Mouse (Mus musculus) olfactory bulb, adult 2 months (tissue): Measurements from ENCODE around the gene Tgfa. TPM values are rescaled to one million over a fixed set of nuclear protein-coding genes. Genes with fewer than 3 reads are reported as not detected.

ENCODE experiments used
- H3K27ac ChIP-seq: fragments of 200-500 bp; 2 replicates; pipeline ENCODE4 v1.5.1; 2012; ENCODE audit warnings: low read depth, low read length; ENCODE audit not compliant: insufficient read depth
- H3K4me1 ChIP-seq: fragments of 200-500 bp; 2 replicates; pipeline ENCODE4 v1.6.1; 2012; ENCODE audit warnings: low read length; ENCODE audit not compliant: control insufficient read depth, insufficient read depth
- H3K4me3 ChIP-seq: fragments of 200-500 bp; 2 replicates; pipeline ENCODE4 v1.5.1; 2012; ENCODE audit warnings: mild to moderate bottlenecking, low read depth, low read length, moderate library complexity; ENCODE audit not compliant: insufficient read depth
- CTCF ChIP-seq: fragments of 200-500 bp; IDR thresholded peaks from 2 replicates; pipeline ENCODE4 v1.5.1; 2012; ENCODE audit warnings: low read depth, mild to moderate bottlenecking, low read length, moderate library complexity; ENCODE audit not compliant: insufficient read depth
- POLR2A ChIP-seq: fragments of 200-500 bp; IDR thresholded peaks from 2 replicates; pipeline ENCODE4 v1.6.1; 2012; ENCODE audit warnings: mild to moderate bottlenecking, low read depth, low read length, moderate library complexity; ENCODE audit not compliant: insufficient read depth
- WGBS: fragments of 180-500 bp; shearing (Covaris S2); methylation state at CpG from one replicate; pipeline ENCODE4 v1.1.7; 2018; 5-methylcytosine and 5-hydroxymethylcytosine counted together
- polyA plus RNA-seq: library from polyadenylated mRNA; stranded (reverse); fragments of >200 nt; gene quantifications from 2 replicates; pipeline ENCODE4 v1.2.4, GENCODE M21; 2012; ENCODE audit warnings: low replicate concordance; ENCODE audit not compliant: missing spikeins, insufficient read depth, insufficient read length

Gene Tgfa
- polyA plus RNA-seq, 1 experiment, result not detected

DNA sequence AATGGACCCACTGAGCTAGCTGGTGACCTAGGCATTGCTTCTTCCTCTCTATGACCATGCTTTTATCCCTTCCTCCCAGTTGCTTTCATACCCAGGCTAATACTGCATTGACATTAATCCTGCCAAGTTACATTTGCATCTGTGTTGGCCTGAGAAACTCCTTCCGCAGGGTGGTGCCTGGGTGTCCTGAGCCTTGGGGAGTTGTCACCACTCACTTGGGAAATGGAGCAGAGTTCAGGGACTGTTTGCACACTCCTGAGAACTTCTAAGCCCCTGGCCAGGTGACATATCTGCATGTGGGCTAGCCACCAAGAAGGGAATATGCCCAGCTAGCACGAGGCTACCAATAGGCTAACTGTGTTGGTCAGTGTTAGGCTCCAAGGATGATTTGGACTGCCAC lies 23.0 kb downstream of the Tgfa start:
- WGBS, result 92% methylated on average over 2 of the region's 2 CpGs

GRCm38 (mm10) chr6:86218739-86219138 lies 23.7 kb downstream of the Tgfa start:
- no peak overlapping the region for H3K27ac ChIP-seq
- H3K4me1 ChIP-seq, result peaks cover 7% of the 10 kb centered on the region
- WGBS, result 95% methylated on average over 4 of the region's 4 CpGs
- no peak overlapping the region for H3K4me3 ChIP-seq
- no peak for TF ChIP-seq CTCF
- no peak for TF ChIP-seq POLR2A

More for the DNA sequence above, 23.0 kb downstream of the Tgfa start:
- no peak overlapping the region for H3K4me3 ChIP-seq
- no peak overlapping the region for H3K27ac ChIP-seq
- TF ChIP-seq POLR2A, result no peak
- TF ChIP-seq CTCF, result no peak
- peaks cover 7% of the 10 kb centered on the region for H3K4me1 ChIP-seq

GRCm38 (mm10) chr6:86219494-86219893 lies 24.5 kb downstream of the Tgfa start:
- H3K4me1 ChIP-seq, result peaks cover 7% of the 10 kb centered on the region
- no peak for TF ChIP-seq POLR2A
- TF ChIP-seq CTCF, result no peak
- 53% methylated on average over 5 of the region's 5 CpGs for WGBS
- no peak overlapping the region for H3K27ac ChIP-seq
- no peak overlapping the region for H3K4me3 ChIP-seq

GRCm38 (mm10) chr6:86220171-86220570 lies 25.1 kb downstream of the Tgfa start:
- WGBS, result 63% methylated on average over 4 of the region's 4 CpGs
- Histone ChIP-seq H3K4me1 (peaks cover 7% of the 10 kb centered on the region), H3K4me3 (no peak overlapping the region), H3K27ac (no peak overlapping the region)
- no peak for TF ChIP-seq POLR2A
- TF ChIP-seq CTCF, result no peak

GRCm38 (mm10) chr6:86222381-86222780 lies 27.4 kb downstream of the Tgfa start:
- H3K4me1 ChIP-seq, result peaks cover 15% of the 10 kb centered on the region

DNA sequence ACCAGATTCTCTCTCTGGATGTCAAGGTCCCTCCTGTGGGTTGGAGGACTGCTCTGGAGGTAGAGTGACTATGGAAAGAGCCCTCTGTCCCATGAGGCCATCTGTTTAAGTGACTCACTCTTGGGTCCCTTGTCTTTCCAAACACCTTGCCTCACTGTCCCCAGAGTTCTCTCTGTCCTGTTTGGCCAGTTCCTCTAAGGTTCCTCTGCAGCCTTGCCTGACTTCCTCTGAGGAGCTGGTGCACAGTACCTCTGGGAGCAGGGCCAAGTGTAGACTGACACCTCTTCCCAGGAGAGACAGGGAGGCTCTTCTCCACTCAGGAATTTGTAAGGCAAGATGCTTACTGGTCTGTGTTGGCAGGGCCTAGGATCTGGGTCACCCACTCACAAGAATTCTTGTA lies 30.6 kb downstream of the Tgfa start:
- peaks cover 14% of the 10 kb centered on the region for H3K4me1 ChIP-seq
- no peak overlapping the region for H3K4me3 ChIP-seq
- H3K27ac ChIP-seq, result no peak overlapping the region
- no peak for TF ChIP-seq POLR2A
- TF ChIP-seq CTCF, result no peak

More at GRCm38 (mm10) chr6:86222381-86222780, 27.4 kb downstream of the Tgfa start:
- 52% methylated on average over 7 of the region's 7 CpGs for WGBS
- H3K27ac ChIP-seq, result no peak overlapping the region
- TF ChIP-seq CTCF (no peak), POLR2A (no peak)
- H3K4me3 ChIP-seq, result no peak overlapping the region

- H3K27ac ChIP-seq, result no peak overlapping the region
- H3K4me1 ChIP-seq, result peaks cover 9% of the 10 kb centered on the region; the same call in 1 of the 2 replicates
- TF ChIP-seq POLR2A (no peak), CTCF (no peak)
- no peak overlapping the region for H3K4me3 ChIP-seq
- WGBS, result 95% methylated on average over 5 of the region's 5 CpGs
Measured at GRCm38 (mm10) chr6:86232367-86232766, 37.3 kb downstream of the Tgfa start.

- peaks cover 6% of the 10 kb centered on the region; the same call in 1 of the 2 replicates for H3K4me1 ChIP-seq
- 56% methylated on average over 13 of the region's 13 CpGs for WGBS
- TF ChIP-seq POLR2A (no peak), CTCF (no peak)
- H3K4me3 ChIP-seq, result no peak overlapping the region
- H3K27ac ChIP-seq, result no peak overlapping the region
Measured at GRCm38 (mm10) chr6:86233512-86234430, 38.7 kb downstream of the Tgfa start.

DNA sequence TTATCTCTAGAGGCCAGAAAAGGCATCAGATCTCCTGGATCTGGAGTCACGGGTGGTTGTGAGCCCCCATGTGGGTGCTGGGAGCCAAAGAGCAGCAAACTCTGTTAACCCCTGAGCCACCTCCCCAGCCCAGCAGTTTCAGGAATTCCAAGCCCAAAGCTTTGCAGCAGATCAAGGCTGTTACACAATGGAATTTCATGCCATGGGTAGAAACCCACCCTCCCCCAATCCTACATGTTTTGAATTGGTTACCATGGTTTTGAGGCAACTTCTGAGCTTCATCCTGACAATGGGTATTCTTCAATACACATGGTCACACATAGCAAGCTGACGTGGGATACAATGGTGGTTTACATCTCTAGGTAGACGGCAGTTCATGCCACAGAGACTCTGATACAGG lies 49.8 kb downstream of the Tgfa start:
- 69% methylated on average over 3 of the region's 3 CpGs for WGBS
- H3K4me3 ChIP-seq, result no peak overlapping the region
- no peak for TF ChIP-seq POLR2A
- no peak for TF ChIP-seq CTCF
- H3K4me1 ChIP-seq, result 0 out of 2 replicates have a peak, but pooled peaks cover 3% of the 10 kb centered on the region
- no peak overlapping the region for H3K27ac ChIP-seq
